Mouse (Mus musculus) mesoderm, embryonic 11.5 days (tissue): Measurements from ENCODE around the gene Spata1.

Experiments
- DNase-seq: peaks from one replicate; pipeline ENCODE4 v3.0.0-alpha.2; 2012; ENCODE audit warnings: low read depth, low spot score

Gene Spata1

DNA sequence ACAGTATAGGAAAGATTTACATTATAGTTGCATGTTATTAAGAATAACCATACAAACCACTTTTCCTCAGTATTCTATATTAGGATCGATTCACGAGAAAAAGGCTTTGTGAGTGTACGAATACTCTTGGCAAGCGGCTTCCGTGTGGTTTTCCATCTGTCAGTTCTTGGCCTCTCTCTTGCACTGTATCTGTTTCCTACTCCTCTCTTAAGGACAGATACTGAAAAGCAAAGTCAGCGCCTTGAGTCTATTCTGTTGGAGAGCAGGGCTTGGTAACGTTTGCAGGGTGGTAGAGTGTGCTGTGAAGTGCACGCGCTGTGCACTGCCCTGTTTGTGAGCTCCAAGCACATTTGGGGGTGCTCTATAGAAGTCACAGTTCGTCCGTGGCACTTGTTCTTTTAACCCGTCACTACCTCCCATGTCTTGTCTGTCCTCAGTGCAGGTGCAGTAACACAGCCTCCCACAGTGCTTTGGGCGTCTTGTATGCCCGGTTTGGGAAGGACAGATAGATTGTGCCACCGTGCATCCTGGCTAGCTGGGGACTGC, 79.5 kb downstream of the Spata1 start:
- DNase-seq, result no peak

DNA sequence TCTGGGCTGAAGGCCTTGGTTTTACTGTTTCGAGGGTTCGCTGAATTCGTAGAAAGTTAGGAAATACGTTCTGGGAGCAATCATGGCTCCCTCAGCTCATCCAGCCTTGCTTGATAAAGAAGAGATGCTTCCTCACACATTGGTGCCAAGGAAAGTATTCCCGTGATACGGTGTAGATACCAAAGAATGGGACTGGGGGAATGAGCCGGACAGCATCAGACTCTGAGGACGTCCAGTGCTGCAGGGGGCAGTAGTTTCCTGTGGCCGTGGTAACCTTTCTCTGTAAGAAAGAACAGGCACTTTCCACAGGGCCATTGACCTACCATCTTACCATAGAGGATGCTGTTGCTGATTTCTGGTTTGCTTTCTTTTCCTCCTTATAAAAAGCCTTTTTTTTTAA, 80.0 kb downstream of the Spata1 start:
- DNase-seq, result no peak

- no peak for DNase-seq
These were observed 80.7 kb downstream of the Spata1 start for GRCm38 (mm10) chr3:146418901-146419300.

- DNase-seq, result no peak
These were observed 81.7 kb downstream of the Spata1 start for GRCm38 (mm10) chr3:146417873-146418272.

- DNase-seq, result no peak
These were observed 85.0 kb downstream of the Spata1 start for GRCm38 (mm10) chr3:146414555-146414954.

GRCm38 (mm10) chr3:146413992-146414391, 85.6 kb downstream of the Spata1 start:
- DNase-seq, result no peak

DNA sequence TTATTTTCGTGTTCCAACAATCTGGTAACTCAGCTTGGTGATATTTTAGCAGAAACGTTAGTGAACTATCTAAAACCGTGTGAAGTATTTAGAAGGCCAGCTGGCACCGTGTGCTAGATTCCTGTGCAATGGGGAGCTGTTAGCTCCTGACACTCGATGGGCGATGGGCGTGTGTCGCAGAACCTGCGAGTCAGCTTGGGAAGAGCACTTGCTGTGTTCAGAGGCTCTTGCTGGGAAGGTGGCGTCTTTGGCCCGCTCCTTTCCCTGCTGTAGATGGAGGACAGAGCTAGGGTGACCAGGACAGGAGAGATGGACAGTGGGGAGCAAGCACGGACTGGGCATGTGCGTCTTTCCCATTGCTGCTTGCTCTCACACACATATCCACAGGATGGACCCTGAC, 86.5 kb downstream of the Spata1 start:
- no peak for DNase-seq

- DNase-seq, result no peak
These were observed 87.1 kb downstream of the Spata1 start for GRCm38 (mm10) chr3:146412480-146412879.

GRCm38 (mm10) chr3:146412008-146412407, 87.5 kb downstream of the Spata1 start:
- no peak for DNase-seq

GRCm38 (mm10) chr3:146410114-146410513, 89.4 kb downstream of the Spata1 start:
- no peak for DNase-seq
